Mouse (Mus musculus): Measurements from ENCODE around the gene Gstp1. TPM values are rescaled to one million over a fixed set of nuclear protein-coding genes. Genes with fewer than 3 reads are reported as not detected.
"Not testable (repeated sequence)": the region's sequence is repeated elsewhere in the genome, so short reads cannot be mapped to it uniquely, and the experiment has no call there.

Gstp1 gene
- 100 to 1,000 TPM; 355 to 468 (median 390) TPM for total RNA-seq (2022)

GRCm38 (mm10) chr19:4037788-4038232 is at the start of gene Gstp1:
Gstp1 (minus strand) TSS chr19:4037985.
- peak; percentile 88 for DNase-seq (ENCODE audit: low spot score)

GRCm38 (mm10) chr19:4087090-4087489 is 49.3 kb upstream of the Gstp1 start:
- no peak for DNase-seq (ENCODE audit: low spot score)

- DNase-seq (ENCODE audit: low spot score) = no peak
Observed at GRCm38 (mm10) chr19:4086156-4086555, 48.4 kb upstream of the Gstp1 start.

- DNase-seq (ENCODE audit: low spot score) = no peak
Observed at GRCm38 (mm10) chr19:4084984-4085383, 47.2 kb upstream of the Gstp1 start.

GRCm38 (mm10) chr19:4083826-4084225 is 46.0 kb upstream of the Gstp1 start:
- no peak for DNase-seq (ENCODE audit: low spot score)

GRCm38 (mm10) chr19:4083316-4083715 is 45.5 kb upstream of the Gstp1 start:
- no peak for DNase-seq (ENCODE audit: low spot score)

- DNase-seq (ENCODE audit: low spot score) = no peak
Observed at GRCm38 (mm10) chr19:4082219-4082965, 44.6 kb upstream of the Gstp1 start.

- DNase-seq (ENCODE audit: low spot score) = no peak
Observed at GRCm38 (mm10) chr19:4081394-4081793, 43.6 kb upstream of the Gstp1 start, which contains the start of gene Cabp2. Cabp2 (plus strand) TSS chr19:4081578.

- DNase-seq (ENCODE audit: low spot score) = no peak
Observed at GRCm38 (mm10) chr19:4080511-4081009, 42.8 kb upstream of the Gstp1 start.

- DNase-seq (ENCODE audit: low spot score) = no peak
Observed at GRCm38 (mm10) chr19:4079594-4079993, 41.8 kb upstream of the Gstp1 start.

- no peak for DNase-seq (ENCODE audit: low spot score)
Observed at GRCm38 (mm10) chr19:4075531-4075930, 37.7 kb upstream of the Gstp1 start.

- no peak for DNase-seq (ENCODE audit: low spot score)
Observed at GRCm38 (mm10) chr19:4072706-4073424, 35.1 kb upstream of the Gstp1 start.

- DNase-seq (ENCODE audit: low spot score) = no peak
Observed at GRCm38 (mm10) chr19:4071406-4071805, 33.6 kb upstream of the Gstp1 start.

GRCm38 (mm10) chr19:4070756-4071155 is 33.0 kb upstream of the Gstp1 start:
- no peak for DNase-seq (ENCODE audit: low spot score)

- DNase-seq (ENCODE audit: low spot score) = no peak
Observed at GRCm38 (mm10) chr19:4070311-4070710, 32.5 kb upstream of the Gstp1 start.

- no peak for DNase-seq (ENCODE audit: low spot score)
Observed at GRCm38 (mm10) chr19:4068717-4069410, 31.1 kb upstream of the Gstp1 start.

- DNase-seq (ENCODE audit: low spot score) = not testable (repeated sequence)
Observed at GRCm38 (mm10) chr19:4068242-4068641, 30.5 kb upstream of the Gstp1 start.

GRCm38 (mm10) chr19:4066877-4067276 is 29.1 kb upstream of the Gstp1 start:
- no peak for DNase-seq (ENCODE audit: low spot score)

GRCm38 (mm10) chr19:4066280-4066679 is 28.5 kb upstream of the Gstp1 start:
- DNase-seq (ENCODE audit: low spot score) = no peak

GRCm38 (mm10) chr19:4064501-4064900 is 26.7 kb upstream of the Gstp1 start:
- not testable (repeated sequence) for DNase-seq (ENCODE audit: low spot score)

GRCm38 (mm10) chr19:4063357-4063756 is 25.6 kb upstream of the Gstp1 start:
- DNase-seq (ENCODE audit: low spot score) = not testable (repeated sequence)

GRCm38 (mm10) chr19:4060899-4061465 is 23.2 kb upstream of the Gstp1 start:
- DNase-seq (ENCODE audit: low spot score) = no peak
